Mouse (Mus musculus): ENCODE measurements around the gene Kcnip3.

DNA sequence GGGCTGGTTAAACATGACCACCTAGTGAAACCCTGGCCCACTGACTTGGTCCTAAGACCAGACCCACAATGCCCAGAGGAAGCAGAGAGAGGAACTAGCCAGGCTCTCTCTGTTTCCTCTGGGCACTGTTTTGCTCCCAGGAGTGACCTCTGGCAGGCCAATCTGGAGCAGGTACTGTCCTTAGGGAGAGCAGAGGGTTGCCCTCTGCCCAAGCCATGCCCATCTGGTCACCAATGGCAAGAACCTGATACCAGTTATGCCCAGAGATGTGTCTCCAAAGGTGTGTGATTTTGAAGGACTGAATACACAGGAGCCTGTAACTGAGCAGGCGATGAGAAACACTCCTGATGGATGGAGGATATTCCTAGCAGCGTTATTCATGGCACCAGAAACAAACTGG lies 19.8 kb upstream of the Kcnip3 start:
- TF ChIP-seq CTCF (IDR thresholded peaks at IDR 0.05; ENCODE audit: low read depth) (no peak), EP300 (optimal IDR thresholded peaks at IDR 0.05) (no peak)
